Mouse (Mus musculus) testis, adult 2 months (tissue): ENCODE results near the gene Gm42715. TPM values are rescaled to one million over a fixed set of nuclear protein-coding genes. Genes with fewer than 3 reads are reported as not detected.

ENCODE experiments used
- H3K27ac ChIP-seq: fragments of 200-500 bp; 2 replicates; pipeline ENCODE4 v1.5.1; 2012; ENCODE audit warnings: low read depth, low read length; ENCODE audit not compliant: control insufficient read depth, insufficient read depth
- H3K27me3 ChIP-seq: fragments of 200-500 bp; 2 replicates; pipeline ENCODE4 v1.6.1; 2012; ENCODE audit warnings: mild to moderate bottlenecking, low read length, moderate library complexity; ENCODE audit not compliant: control insufficient read depth, insufficient read depth
- H3K36me3 ChIP-seq: fragments of 200-500 bp; 2 replicates; pipeline ENCODE4 v1.6.1; 2012; ENCODE audit warnings: mild to moderate bottlenecking, low read length; ENCODE audit not compliant: control insufficient read depth, insufficient read depth
- H3K4me1 ChIP-seq: fragments of 200-500 bp; 2 replicates; pipeline ENCODE4 v1.6.1; 2012; ENCODE audit warnings: low read length; ENCODE audit not compliant: control insufficient read depth, insufficient read depth
- H3K4me3 ChIP-seq: fragments of 200-500 bp; 2 replicates; pipeline ENCODE4 v1.5.1; 2012; ENCODE audit warnings: low read depth, mild to moderate bottlenecking, low read length, moderate library complexity, mixed read lengths; ENCODE audit not compliant: control insufficient read depth
- CTCF ChIP-seq: fragments of 200-500 bp; IDR thresholded peaks from 2 replicates; pipeline ENCODE4 v1.5.1; 2012; ENCODE audit warnings: low read depth, mild to moderate bottlenecking, inconsistent platforms, low read length, moderate library complexity; ENCODE audit not compliant: control insufficient read depth, insufficient read depth, insufficient replicate concordance
- POLR2A ChIP-seq: fragments of 200-500 bp; IDR thresholded peaks from 2 replicates; pipeline ENCODE4 v1.6.1; 2012; ENCODE audit warnings: low read depth, mild to moderate bottlenecking, inconsistent platforms, low read length, moderate library complexity; ENCODE audit not compliant: control insufficient read depth
- polyA plus RNA-seq: library from polyadenylated mRNA; depleted of rRNA; stranded (reverse); fragments of >200 nt; gene quantifications from 2 replicates; pipeline ENCODE4 v1.2.3, GENCODE M21; 2012

Gene Gm42715
- polyA plus RNA-seq, 1 experiment, result 6.1 TPM

DNA sequence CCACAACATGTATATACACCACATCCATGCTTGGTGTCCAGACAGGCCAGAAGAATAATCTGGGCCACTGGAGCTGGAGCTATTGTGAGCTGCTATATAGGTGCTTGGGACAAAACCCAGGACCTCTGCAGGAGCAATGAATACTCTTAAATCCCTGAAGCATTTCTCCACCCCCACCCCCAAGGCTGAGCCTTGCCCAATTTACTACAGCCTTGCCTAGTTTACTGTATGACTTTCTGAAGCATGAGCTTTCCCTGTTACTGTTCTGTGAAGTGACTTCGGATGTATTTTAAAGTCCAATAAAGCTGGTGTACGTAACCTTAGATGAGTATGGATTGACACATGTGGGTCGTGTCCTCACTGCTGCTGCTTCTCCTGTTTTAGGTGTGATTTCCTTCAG, 5.6 kb upstream of the Gm42715 start:
- Histone ChIP-seq H3K27me3 (no peaks in the 10 kb centered on the region), H3K36me3 (peaks cover 2% of the 10 kb centered on the region; the same call in 1 of the 2 replicates), H3K4me1 (peaks cover 4% of the 10 kb centered on the region; the same call in 1 of the 2 replicates), H3K4me3 (peak overlapping the region; percentile 96), H3K27ac (peak overlapping the region; percentile 84; the same call in 1 of the 2 replicates)
- TF ChIP-seq CTCF, result no peak
- TF ChIP-seq POLR2A, result no peak

- Histone ChIP-seq H3K27ac (no peak overlapping the region), H3K36me3 (peaks cover 4% of the 10 kb centered on the region), H3K4me1 (peaks cover 4% of the 10 kb centered on the region; the same call in 1 of the 2 replicates), H3K27me3 (no peaks in the 10 kb centered on the region), H3K4me3 (no peak overlapping the region)
- TF ChIP-seq POLR2A (no peak), CTCF (no peak)
Measured at GRCm38 (mm10) chr7:127515846-127516245, 3.5 kb upstream of the Gm42715 start.

GRCm38 (mm10) chr7:127516344-127516743, 3.0 kb upstream of the Gm42715 start:
- Histone ChIP-seq H3K4me3 (no peak overlapping the region), H3K4me1 (peaks cover 4% of the 10 kb centered on the region; the same call in 1 of the 2 replicates), H3K36me3 (peaks cover 4% of the 10 kb centered on the region), H3K27ac (no peak overlapping the region), H3K27me3 (no peaks in the 10 kb centered on the region)
- TF ChIP-seq CTCF, result no peak
- TF ChIP-seq POLR2A, result no peak

- Histone ChIP-seq H3K4me3 (no peak overlapping the region), H3K36me3 (peaks cover 8% of the 10 kb centered on the region), H3K4me1 (no peaks in the 10 kb centered on the region), H3K27me3 (no peaks in the 10 kb centered on the region), H3K27ac (no peak overlapping the region)
- no peak for TF ChIP-seq POLR2A
Measured at GRCm38 (mm10) chr7:127541671-127542070, 22.3 kb downstream of the Gm42715 start.

GRCm38 (mm10) chr7:127549116-127549835, 29.9 kb downstream of the Gm42715 start:
- TF ChIP-seq POLR2A, result no peak
- no peak for TF ChIP-seq CTCF
- Histone ChIP-seq H3K4me3 (no peak overlapping the region), H3K36me3 (no peaks in the 10 kb centered on the region; the same call in 1 of the 2 replicates), H3K4me1 (no peaks in the 10 kb centered on the region), H3K27me3 (no peaks in the 10 kb centered on the region), H3K27ac (no peak overlapping the region)

DNA sequence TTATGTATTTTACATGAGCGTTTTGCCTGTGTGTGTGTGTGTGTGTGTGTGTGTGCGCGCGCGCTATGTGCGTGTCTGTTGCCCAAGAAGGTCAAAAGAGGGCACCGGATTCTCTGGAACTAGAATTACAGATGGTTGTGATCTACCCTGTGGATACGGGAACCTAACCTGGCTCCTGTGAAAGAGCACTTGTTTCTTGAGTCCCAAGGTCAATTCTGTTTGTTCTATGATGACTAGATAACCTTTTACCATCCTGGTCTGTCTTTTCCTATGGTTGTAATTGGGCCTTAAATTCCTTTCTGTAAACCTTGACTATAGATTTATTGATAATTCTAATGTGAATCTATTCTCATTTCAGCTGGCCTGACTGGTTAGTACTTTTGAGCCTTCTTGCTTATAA, 32.2 kb downstream of the Gm42715 start:
- Histone ChIP-seq H3K27ac (no peak overlapping the region), H3K4me1 (no peaks in the 10 kb centered on the region), H3K36me3 (no peaks in the 10 kb centered on the region; the same call in 1 of the 2 replicates), H3K27me3 (no peaks in the 10 kb centered on the region), H3K4me3 (no peak overlapping the region)
- TF ChIP-seq POLR2A (no peak), CTCF (no peak)

DNA sequence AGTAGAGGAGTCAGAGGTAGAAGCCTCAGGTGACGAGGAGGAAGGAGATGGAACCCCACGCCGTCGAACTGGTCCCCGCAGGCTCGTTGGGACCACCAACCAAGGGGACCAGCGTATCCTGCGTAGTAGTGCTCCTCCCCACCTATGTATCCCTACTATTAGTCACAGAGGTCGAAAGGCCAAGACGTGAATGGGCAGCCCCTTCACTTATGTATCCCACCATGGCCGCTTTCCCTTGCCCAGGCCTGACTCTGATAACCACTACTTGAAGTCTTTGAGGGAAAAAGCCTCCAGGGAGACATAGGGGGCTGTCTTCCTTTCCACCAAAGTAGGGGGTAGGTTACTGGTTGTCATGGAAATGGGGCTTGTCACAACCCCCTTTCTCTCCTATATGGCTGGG, 41.2 kb downstream of the Gm42715 start:
- Histone ChIP-seq H3K27me3 (no peaks in the 10 kb centered on the region), H3K4me3 (no peak overlapping the region), H3K4me1 (no peaks in the 10 kb centered on the region), H3K27ac (no peak overlapping the region), H3K36me3 (peaks cover 5% of the 10 kb centered on the region)
- TF ChIP-seq CTCF, result no peak
- no peak for TF ChIP-seq POLR2A
